Mouse (Mus musculus): ENCODE results near the gene Skap1.
A peak's percentile ranks its signal among the peaks of the same experiment; 100 is the strongest.

Gene Skap1

GRCm38 (mm10) chr11:96463986-96464715 lies at the start of gene Skap1:
Skap1 (plus strand) TSS chr11:96464593.
- DNase-seq (ENCODE audit: low spot score) = no peak

GRCm38 (mm10) chr11:96421074-96421473 lies 43.3 kb upstream of the Skap1 start:
- no peak for DNase-seq (ENCODE audit: low spot score)

- DNase-seq (ENCODE audit: low spot score) = peak; percentile 52
Observed at GRCm38 (mm10) chr11:96421517-96422265, 42.7 kb upstream of the Skap1 start.

DNA sequence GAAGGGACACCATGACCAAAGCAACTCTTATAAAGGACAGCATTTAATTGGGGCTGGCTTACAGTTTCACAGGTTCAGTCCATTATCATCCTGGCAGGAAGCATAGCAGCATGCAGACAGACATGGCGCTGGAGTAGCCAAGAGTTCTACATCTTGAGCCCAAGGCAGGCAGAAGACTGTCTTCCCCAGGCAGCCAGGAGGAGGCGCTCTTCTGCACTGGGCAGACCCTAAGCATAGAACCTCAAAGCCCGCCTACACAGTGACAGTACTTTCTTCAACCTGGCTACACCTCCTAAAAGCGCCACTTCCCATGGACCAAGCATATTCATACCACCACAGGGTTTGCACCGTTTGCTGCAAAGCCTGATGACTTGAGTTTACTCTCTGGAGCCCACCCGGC lies 39.2 kb upstream of the Skap1 start:
- DNase-seq (ENCODE audit: low spot score) = no peak

DNA sequence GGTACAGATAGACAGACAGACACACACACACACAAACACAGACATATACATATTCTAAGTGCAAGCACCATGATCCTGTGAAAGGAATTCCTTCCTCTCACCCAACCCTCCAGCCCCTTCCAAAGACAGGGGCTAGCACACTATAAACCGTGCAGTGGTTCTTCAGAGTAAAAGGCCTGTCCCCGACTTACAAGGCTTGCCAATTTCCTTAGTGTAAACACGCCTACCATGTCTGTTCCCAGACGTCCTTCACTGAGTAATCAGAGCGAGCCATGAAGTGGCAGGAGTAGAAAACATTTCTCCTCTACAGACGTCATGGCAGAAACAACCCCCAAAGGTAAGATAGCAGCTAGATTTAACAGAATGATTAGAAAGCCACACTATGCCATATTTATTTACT lies 38.2 kb upstream of the Skap1 start:
- no peak for DNase-seq (ENCODE audit: low spot score)

DNA sequence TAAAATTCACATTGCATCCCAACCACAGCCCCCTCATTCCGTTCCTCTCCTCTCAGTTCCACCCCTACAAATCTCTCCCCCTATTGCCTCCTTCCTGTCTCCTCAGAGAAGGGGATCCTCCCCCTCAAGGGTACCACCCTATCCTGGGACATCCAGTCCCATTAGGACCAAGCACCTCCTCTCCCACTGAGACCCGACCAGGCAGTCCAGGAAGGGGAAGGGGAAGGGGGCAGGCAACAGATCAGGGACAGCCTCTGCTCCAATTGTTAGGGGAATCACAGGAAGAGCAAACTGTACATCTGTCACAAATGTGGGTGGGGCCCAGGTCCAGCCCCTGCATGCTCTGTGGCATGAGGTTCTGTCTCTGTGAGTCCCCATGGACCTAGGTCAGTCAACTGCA lies 37.6 kb upstream of the Skap1 start:
- DNase-seq (ENCODE audit: low spot score) = no peak

- DNase-seq (ENCODE audit: low spot score) = no peak
Observed at GRCm38 (mm10) chr11:96429062-96429461, 35.3 kb upstream of the Skap1 start.

GRCm38 (mm10) chr11:96429891-96430290 lies 34.5 kb upstream of the Skap1 start:
- no peak for DNase-seq (ENCODE audit: low spot score)

DNA sequence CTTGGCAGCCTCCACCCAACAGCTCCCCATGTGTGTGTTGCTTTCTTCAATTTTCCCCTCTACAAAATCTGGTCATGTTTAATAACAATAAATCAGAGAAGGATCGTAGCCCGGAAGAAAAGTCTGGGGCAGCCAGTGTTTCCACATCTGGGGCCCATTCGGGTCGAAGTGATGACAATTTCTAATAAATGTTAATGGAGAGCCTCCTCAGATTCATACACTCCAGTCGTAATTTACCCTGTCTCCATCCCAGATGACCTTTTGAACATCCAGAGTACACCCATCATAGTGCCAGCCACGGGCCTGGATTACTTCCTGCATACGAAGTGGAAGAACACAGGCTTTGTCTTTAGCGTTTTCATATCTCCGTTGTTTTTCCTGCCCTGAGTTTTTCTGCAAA lies 32.5 kb upstream of the Skap1 start:
- DNase-seq (ENCODE audit: low spot score) = peak; percentile 61

DNA sequence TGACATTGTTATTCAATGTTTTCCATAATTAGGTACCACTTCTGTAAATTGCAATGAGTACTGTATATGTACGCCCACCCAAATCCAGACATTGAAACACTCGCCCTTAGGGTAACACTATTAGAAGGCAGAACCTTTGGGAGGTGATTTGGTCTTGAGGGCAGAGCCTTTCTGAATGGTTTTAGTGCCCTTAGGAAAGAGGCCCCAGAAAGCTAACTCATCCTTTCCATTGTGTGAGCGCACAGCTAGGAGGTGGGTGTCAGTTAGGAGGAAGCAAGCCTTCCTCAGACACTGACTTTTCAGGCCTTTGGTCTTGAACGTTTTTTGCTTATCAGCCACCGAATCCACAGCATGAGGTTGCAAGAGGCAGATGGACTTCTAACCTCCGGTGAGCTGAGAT lies 29.5 kb upstream of the Skap1 start:
- no peak for DNase-seq (ENCODE audit: low spot score)

DNA sequence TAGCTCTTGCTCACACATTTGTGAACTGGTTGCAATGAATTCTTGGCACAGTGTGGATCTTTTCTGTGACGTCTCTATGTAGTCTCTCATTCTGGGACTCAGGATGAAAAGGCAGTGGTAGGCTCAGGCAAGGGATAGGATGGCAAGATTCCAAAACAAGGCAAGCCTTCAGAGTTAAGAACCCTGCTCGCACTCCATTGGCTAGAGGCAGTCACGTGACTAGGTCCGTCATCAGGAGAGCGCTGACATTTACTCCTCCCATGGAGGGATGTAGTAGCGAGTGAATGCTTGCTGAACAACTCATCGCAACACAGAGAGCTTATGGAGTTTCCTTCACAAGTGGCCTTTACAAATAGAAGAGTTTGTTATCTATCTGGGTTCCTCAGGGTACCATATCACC lies 27.9 kb upstream of the Skap1 start:
- peak; percentile 44 for DNase-seq (ENCODE audit: low spot score)

DNA sequence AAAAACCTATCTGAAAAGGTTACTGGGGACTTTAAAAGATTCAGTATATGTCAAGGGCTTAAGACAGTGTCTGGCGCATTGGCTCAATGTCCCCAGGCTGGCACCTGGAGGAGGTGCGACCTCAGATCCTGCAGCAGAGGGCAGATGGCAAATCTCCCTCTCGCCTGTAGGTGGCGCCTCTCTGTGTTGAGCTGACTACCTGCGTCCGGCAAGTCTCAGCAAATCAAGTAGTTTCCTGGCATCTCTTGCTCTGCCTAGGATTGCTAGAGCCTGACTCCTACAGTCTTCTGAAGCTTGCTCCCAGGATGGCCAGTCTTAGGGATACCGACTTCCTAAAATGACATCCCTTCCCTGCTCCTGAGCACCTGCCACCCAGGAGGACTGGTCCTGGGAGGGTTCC lies 25.6 kb upstream of the Skap1 start:
- peak; percentile 80 for DNase-seq (ENCODE audit: low spot score)

GRCm38 (mm10) chr11:96441546-96442185 lies 22.7 kb upstream of the Skap1 start:
- no peak for DNase-seq (ENCODE audit: low spot score)

DNA sequence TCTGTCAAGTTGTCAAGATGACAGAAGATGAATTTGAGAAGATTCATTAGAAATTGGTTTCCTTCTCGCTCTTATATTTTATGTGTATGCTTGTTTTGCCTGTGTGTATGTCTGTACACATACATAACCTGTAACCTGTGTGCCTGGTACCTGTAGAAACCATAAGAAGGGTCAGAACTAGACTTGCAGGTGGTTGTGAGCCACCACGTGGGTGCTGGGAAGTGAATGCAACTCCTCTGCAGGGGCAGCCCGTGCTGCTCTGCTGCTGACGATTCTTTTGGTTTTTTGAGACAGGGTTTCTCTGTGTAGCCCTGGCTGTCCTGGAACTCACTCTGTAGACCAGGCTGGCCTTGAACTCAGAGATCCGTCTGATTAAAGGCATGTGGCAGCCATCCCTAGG lies 21.9 kb upstream of the Skap1 start:
- DNase-seq (ENCODE audit: low spot score) = no peak

GRCm38 (mm10) chr11:96447931-96448330 lies 16.5 kb upstream of the Skap1 start:
- no peak for DNase-seq (ENCODE audit: low spot score)

- DNase-seq (ENCODE audit: low spot score) = no peak
Observed at GRCm38 (mm10) chr11:96455111-96455510, 9.3 kb upstream of the Skap1 start.

GRCm38 (mm10) chr11:96455699-96456326 lies 8.6 kb upstream of the Skap1 start:
- DNase-seq (ENCODE audit: low spot score) = no peak

- DNase-seq (ENCODE audit: low spot score) = peak; percentile 75
Observed at GRCm38 (mm10) chr11:96456508-96457305, 7.7 kb upstream of the Skap1 start.

GRCm38 (mm10) chr11:96461766-96462165 lies 2.6 kb upstream of the Skap1 start:
- no peak for DNase-seq (ENCODE audit: low spot score)

- peak; percentile 65 for DNase-seq (ENCODE audit: low spot score)
Observed at GRCm38 (mm10) chr11:96462191-96462752, 2.1 kb upstream of the Skap1 start.

- DNase-seq (ENCODE audit: low spot score) = no peak
Observed at GRCm38 (mm10) chr11:96464716-96465060, 295 bp downstream of the Skap1 start.
